Mouse (Mus musculus) small intestine, adult 2 months (tissue): ENCODE results near the gene Zswim8.

Source experiments
- CTCF ChIP-seq: fragments of 200-500 bp; IDR thresholded peaks from 2 replicates; pipeline ENCODE4 v1.5.1; 2012; ENCODE audit warnings: low read depth, mild to moderate bottlenecking, control low read depth, inconsistent platforms, low read length, moderate library complexity, mixed read lengths; ENCODE audit not compliant: insufficient replicate concordance, insufficient read length; ENCODE audit errors: extremely low read depth
- POLR2A ChIP-seq: fragments of 200-500 bp; IDR thresholded peaks from 2 replicates; pipeline ENCODE4 v1.6.1; 2012; ENCODE audit warnings: low read depth, mild to moderate bottlenecking, control low read depth, inconsistent platforms, low read length, moderate library complexity

DNA sequence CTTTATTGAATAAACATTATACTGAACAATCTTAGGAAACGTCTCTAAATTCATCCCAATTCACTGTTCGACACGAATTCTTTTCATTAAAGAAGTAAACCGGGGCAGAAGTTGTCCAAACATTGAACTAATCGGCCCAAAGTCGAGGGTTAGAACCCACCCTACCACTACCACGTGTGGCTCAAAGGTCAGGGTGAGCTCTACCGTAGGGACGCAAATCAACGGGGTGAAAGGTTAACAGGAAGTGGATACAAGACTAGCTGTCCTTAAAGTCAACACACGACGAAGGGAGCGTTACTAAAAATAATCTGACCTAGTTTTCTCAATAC, 33.7 kb upstream of the Zswim8 start:
- TF ChIP-seq CTCF: no peak
- no peak for TF ChIP-seq POLR2A
